Comparison of ENCODE assay signal across 11 mouse cellular contexts in the genomic region with DNA sequence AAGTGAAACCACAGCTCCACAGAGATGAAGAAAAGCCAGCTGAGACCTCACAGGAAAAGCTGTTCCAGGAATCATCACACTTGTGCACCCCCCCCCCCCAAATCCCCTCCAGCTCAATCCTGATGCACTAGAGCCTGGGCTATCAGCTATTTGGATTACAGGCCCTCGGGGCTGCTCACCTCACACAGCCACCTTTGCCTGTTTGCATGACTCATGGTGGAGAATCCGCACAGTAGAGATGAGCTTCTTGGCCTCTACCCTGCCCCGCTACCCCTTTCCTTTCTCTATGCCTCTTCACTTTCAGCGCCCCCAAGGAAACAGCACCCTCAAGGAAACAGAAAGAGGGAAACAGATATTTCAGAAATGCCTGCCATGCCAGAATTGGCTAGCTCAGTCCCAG.
"Had no signal": no experiment of that assay in that cellular context is flagged by ENCODE, and none has a peak within 500 bp of the region (broad histone marks: within the 10 kb centered on the region; RNA-seq: fewer than 3 reads in every experiment).

No protein-coding gene starts in this region.

- DNase-seq: kidney, adult 18-20 months; kidney, postnatal 14 days; left cerebral cortex, postnatal 4 days; lung, adult 18-20 months; lung, postnatal 36 days; right cerebral cortex, postnatal 25 days had no signal

- H3K27me3 ChIP-seq: kidney, embryonic 15.5 days; midbrain, embryonic 15.5 days; neural tube, embryonic 13.5 days had no signal

- H3K27ac ChIP-seq: kidney, embryonic 15.5 days; liver, embryonic 14.5 days; midbrain, embryonic 10.5 days; midbrain, embryonic 15.5 days; neural tube, embryonic 13.5 days had no signal

- H3K4me2 ChIP-seq: kidney, embryonic 15.5 days; midbrain, embryonic 15.5 days; neural tube, embryonic 13.5 days had no signal

- H3K4me3 ChIP-seq: kidney, embryonic 15.5 days; midbrain, embryonic 10.5 days; midbrain, embryonic 15.5 days; neural tube, embryonic 13.5 days had no signal

- H3K9ac ChIP-seq: kidney, embryonic 15.5 days; liver, embryonic 14.5 days; midbrain, embryonic 15.5 days; neural tube, embryonic 13.5 days had no signal

- H3K36me3 ChIP-seq: kidney, embryonic 15.5 days; midbrain, embryonic 10.5 days; midbrain, embryonic 15.5 days; neural tube, embryonic 13.5 days had no signal

- ATAC-seq: midbrain, embryonic 15.5 days had no signal

- H3K9me3 ChIP-seq: kidney, embryonic 15.5 days; midbrain, embryonic 10.5 days; midbrain, embryonic 15.5 days; neural tube, embryonic 13.5 days had no signal
